Mouse (Mus musculus): Measurements from ENCODE around the gene Tmem179b. TPM values are rescaled to one million over a fixed set of nuclear protein-coding genes. Genes with fewer than 3 reads are reported as not detected.

The Tmem179b gene
- polyA plus RNA-seq, 1 experiment = not detected

GRCm38 (mm10) chr19:8727495-8728114 lies 46.7 kb downstream of the Tmem179b start:
- Histone ChIP-seq H3K4me3 (ENCODE audit: insufficient read depth, low read depth, low read length) (no peak overlapping the region), H3K4me1 (ENCODE audit: control insufficient read depth, insufficient read depth, low read length) (no peaks in the 10 kb centered on the region), H3K27ac (ENCODE audit: insufficient read depth, low read depth, low read length) (no peak overlapping the region)
- WGBS = 34% methylated on average over 5 of the region's 5 CpGs
- no peak for TF ChIP-seq CTCF (IDR thresholded peaks at IDR 0.05; ENCODE audit: insufficient read depth, low read depth, low read length)
- no peak for TF ChIP-seq POLR2A (IDR thresholded peaks at IDR 0.05; ENCODE audit: insufficient read depth, low read depth, low read length)

DNA sequence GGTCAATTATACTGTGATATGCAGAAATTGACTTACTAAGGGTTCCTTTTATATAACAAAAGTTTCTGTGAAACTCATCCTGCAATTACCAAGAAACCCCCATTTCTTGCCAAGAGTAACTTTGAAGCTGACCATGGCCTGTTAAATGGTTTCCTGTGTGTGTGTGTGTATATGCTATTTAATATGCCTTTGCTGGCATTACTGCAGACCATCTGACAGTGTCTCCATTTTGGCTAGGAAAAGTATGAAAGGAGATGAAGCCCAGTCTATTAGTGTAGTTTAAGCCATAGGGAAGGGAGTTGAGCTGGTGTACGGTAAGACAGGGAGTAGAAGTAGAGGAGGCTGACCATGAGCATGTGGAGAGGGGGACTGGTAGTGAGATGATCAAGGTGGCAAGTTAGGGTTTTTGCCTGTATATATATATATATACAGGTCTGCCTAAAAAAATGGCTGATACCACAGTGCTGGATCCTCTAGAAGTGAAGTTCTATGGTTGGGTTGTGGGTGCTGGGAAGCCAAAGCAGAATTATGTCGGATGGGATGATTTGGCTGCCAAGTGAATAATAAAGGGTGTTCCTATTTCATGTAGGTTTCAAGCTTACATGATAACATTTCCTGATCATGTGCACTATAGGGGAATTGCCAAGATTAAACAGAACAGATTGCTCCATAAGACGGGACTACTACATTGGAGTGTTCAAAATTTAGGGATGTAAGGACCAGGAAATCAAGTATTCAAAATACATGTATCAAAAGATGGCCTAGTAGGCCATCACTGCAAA lies 47.5 kb downstream of the Tmem179b start:
- Histone ChIP-seq H3K4me3 (ENCODE audit: insufficient read depth, low read depth, low read length) (no peak overlapping the region), H3K4me1 (ENCODE audit: control insufficient read depth, insufficient read depth, low read length) (no peaks in the 10 kb centered on the region; the same call in 1 of the 2 replicates), H3K27ac (ENCODE audit: insufficient read depth, low read depth, low read length) (no peak overlapping the region)
- TF ChIP-seq POLR2A (IDR thresholded peaks at IDR 0.05; ENCODE audit: insufficient read depth, low read depth, low read length) (no peak), CTCF (IDR thresholded peaks at IDR 0.05; ENCODE audit: insufficient read depth, low read depth, low read length) (no peak)
- 47% methylated on average over 3 of the region's 3 CpGs for WGBS

GRCm38 (mm10) chr19:8725081-8725613 lies 49.1 kb downstream of the Tmem179b start:
- H3K4me3 ChIP-seq (ENCODE audit: insufficient read depth, low read depth, low read length) = no peak overlapping the region

GRCm38 (mm10) chr19:8724392-8724791 lies 49.9 kb downstream of the Tmem179b start:
- WGBS = 7% methylated on average over 2 of the region's 2 CpGs
- H3K27ac ChIP-seq (ENCODE audit: insufficient read depth, low read depth, low read length) = no peak overlapping the region
- H3K4me3 ChIP-seq (ENCODE audit: insufficient read depth, low read depth, low read length) = no peak overlapping the region
- TF ChIP-seq POLR2A (IDR thresholded peaks at IDR 0.05; ENCODE audit: insufficient read depth, low read depth, low read length) (no peak), CTCF (IDR thresholded peaks at IDR 0.05; ENCODE audit: insufficient read depth, low read depth, low read length) (no peak)
- H3K4me1 ChIP-seq (ENCODE audit: control insufficient read depth, insufficient read depth, low read length) = peaks cover 4% of the 10 kb centered on the region; the same call in 1 of the 2 replicates

More at GRCm38 (mm10) chr19:8725081-8725613, 49.1 kb downstream of the Tmem179b start:
- WGBS = 47% methylated on average over 4 of the region's 4 CpGs
- Histone ChIP-seq H3K27ac (ENCODE audit: insufficient read depth, low read depth, low read length) (no peak overlapping the region), H3K4me1 (ENCODE audit: control insufficient read depth, insufficient read depth, low read length) (peaks cover 4% of the 10 kb centered on the region; the same call in 1 of the 2 replicates)
- TF ChIP-seq CTCF (IDR thresholded peaks at IDR 0.05; ENCODE audit: insufficient read depth, low read depth, low read length) (no peak), POLR2A (IDR thresholded peaks at IDR 0.05; ENCODE audit: insufficient read depth, low read depth, low read length) (no peak)

GRCm38 (mm10) chr19:8723574-8724346 lies 50.5 kb downstream of the Tmem179b start:
- Histone ChIP-seq H3K4me1 (ENCODE audit: control insufficient read depth, insufficient read depth, low read length) (peaks cover 4% of the 10 kb centered on the region; the same call in 1 of the 2 replicates), H3K27ac (ENCODE audit: insufficient read depth, low read depth, low read length) (peak overlapping the region; percentile 58; the same call in 1 of the 2 replicates), H3K4me3 (ENCODE audit: insufficient read depth, low read depth, low read length) (peak overlapping the region; percentile 61)
- WGBS = under 1% methylated on average over 20 of the region's 20 CpGs
- TF ChIP-seq POLR2A (IDR thresholded peaks at IDR 0.05; ENCODE audit: insufficient read depth, low read depth, low read length) (no peak), CTCF (IDR thresholded peaks at IDR 0.05; ENCODE audit: insufficient read depth, low read depth, low read length) (no peak)

DNA sequence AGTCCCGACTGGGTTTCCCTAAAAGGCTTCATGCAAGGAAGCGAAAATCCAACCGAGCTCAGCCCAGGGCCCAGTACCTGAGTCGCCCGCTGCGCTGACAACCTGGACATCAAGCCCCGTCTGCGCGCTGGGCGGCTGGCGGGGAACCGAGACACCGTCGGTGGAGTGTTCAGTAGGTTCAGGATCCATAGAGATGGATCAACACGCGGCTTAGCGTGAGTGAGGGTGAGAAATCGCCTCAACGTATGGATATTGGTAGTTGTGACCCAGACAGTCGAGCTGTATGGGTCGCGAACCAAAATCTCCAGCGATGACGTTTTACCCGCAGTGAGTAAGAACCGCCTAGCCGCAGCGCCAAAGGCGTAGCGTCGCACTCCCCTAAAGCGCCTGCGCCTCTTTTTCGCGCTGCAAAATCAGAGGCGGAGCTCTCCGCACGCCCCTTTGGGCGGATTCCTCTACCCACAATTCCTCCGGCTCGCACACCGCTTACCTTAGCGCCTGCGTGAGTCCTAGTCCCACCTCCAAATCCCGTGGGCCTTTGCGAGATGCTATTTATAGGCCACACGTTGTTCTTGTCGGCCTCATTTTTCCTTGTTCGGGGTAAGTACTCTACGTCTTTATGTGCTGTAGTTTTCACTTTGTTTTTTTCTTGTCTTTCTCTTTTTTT lies 51.2 kb downstream of the Tmem179b start, which contains the start of gene Slc3a2:
Gene Slc3a2 (minus strand): TSS at position 463 of the 667 bp plus-strand sequence.
- Histone ChIP-seq H3K4me3 (ENCODE audit: insufficient read depth, low read depth, low read length) (peak within 1 kb of the TSS; percentile 94), H3K4me1 (ENCODE audit: control insufficient read depth, insufficient read depth, low read length) (peaks cover 4% of the 10 kb centered on the region; the same call in 1 of the 2 replicates), H3K27ac (ENCODE audit: insufficient read depth, low read depth, low read length) (peak within 1 kb of the TSS; percentile 97)
- under 1% methylated on average over 50 of the region's 50 CpGs for whole genome bisulfite sequencing
- no peak for TF ChIP-seq CTCF (IDR thresholded peaks at IDR 0.05; ENCODE audit: insufficient read depth, low read depth, low read length)
- peak; percentile 57; the same call in 1 of the 2 replicates for TF ChIP-seq POLR2A (IDR thresholded peaks at IDR 0.05; ENCODE audit: insufficient read depth, low read depth, low read length)

DNA sequence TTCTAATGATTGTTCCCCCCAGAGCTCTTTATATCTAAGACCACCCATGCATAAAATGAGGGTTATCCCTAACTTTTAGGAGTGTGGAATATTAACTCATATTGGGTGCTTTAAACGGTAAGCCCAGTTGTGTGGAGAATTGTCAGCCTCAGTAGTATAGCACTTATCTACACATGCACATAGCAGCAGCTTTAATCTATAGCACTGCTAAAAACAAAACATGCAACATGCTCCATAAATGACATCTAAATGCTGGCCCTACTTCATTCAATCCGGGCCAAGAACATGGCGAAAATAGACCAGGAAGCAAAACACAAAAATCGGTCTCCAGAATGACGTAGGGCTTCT lies 51.7 kb downstream of the Tmem179b start:
- 0% methylated on average over 5 of the region's 5 CpGs for WGBS
- peak overlapping the region; percentile 97 for H3K27ac ChIP-seq (ENCODE audit: insufficient read depth, low read depth, low read length)
- no peak for TF ChIP-seq CTCF (IDR thresholded peaks at IDR 0.05; ENCODE audit: insufficient read depth, low read depth, low read length)
- TF ChIP-seq POLR2A (IDR thresholded peaks at IDR 0.05; ENCODE audit: insufficient read depth, low read depth, low read length) = no peak
- peak overlapping the region; percentile 94 for H3K4me3 ChIP-seq (ENCODE audit: insufficient read depth, low read depth, low read length)
- H3K4me1 ChIP-seq (ENCODE audit: control insufficient read depth, insufficient read depth, low read length) = peaks cover 4% of the 10 kb centered on the region; the same call in 1 of the 2 replicates

Other genes starting within 250 kb of the Tmem179b start
- not detected in 2 replicates for gene Slc22a8, start 183.2 kb downstream of the Tmem179b start, polyA plus RNA-seq (2012; ENCODE audit: insufficient read depth, insufficient read length, low replicate concordance, missing spikeins)
- not detected in 2 replicates for gene Slc22a6, start 156.4 kb downstream of the Tmem179b start, polyA plus RNA-seq (2012; ENCODE audit: insufficient read depth, insufficient read length, low replicate concordance, missing spikeins)
- gene Chrm1, start 110.7 kb downstream of the Tmem179b start, polyA plus RNA-seq (2012; ENCODE audit: insufficient read depth, insufficient read length, low replicate concordance, missing spikeins) = not detected in 2 replicates
- gene Slc3a2, start 51.1 kb downstream of the Tmem179b start, polyA plus RNA-seq (2012; ENCODE audit: insufficient read depth, insufficient read length, low replicate concordance, missing spikeins) = not detected in 2 replicates
- not detected in 2 replicates for gene Wdr74, start 38.6 kb downstream of the Tmem179b start, polyA plus RNA-seq (2012; ENCODE audit: insufficient read depth, insufficient read length, low replicate concordance, missing spikeins)
- gene 1700092M07Rik, start 33.7 kb downstream of the Tmem179b start, polyA plus RNA-seq (2012; ENCODE audit: insufficient read depth, insufficient read length, low replicate concordance, missing spikeins) = not detected in 2 replicates
- 609 TPM in 1 of 2 replicates, not detected in the other for gene Stx5a, start 33.1 kb downstream of the Tmem179b start, polyA plus RNA-seq (2012; ENCODE audit: insufficient read depth, insufficient read length, low replicate concordance, missing spikeins)
- not detected in 2 replicates for gene Nxf1, start 17.4 kb downstream of the Tmem179b start, polyA plus RNA-seq (2012; ENCODE audit: insufficient read depth, insufficient read length, low replicate concordance, missing spikeins)
- gene Tmem223, start 3.5 kb downstream of the Tmem179b start, polyA plus RNA-seq (2012; ENCODE audit: insufficient read depth, insufficient read length, low replicate concordance, missing spikeins) = not detected in 2 replicates
- not detected in 2 replicates for gene Taf6l, start 11.9 kb upstream of the Tmem179b start, polyA plus RNA-seq (2012; ENCODE audit: insufficient read depth, insufficient read length, low replicate concordance, missing spikeins)
- gene Polr2g, start 24.1 kb upstream of the Tmem179b start, polyA plus RNA-seq (2012; ENCODE audit: insufficient read depth, insufficient read length, low replicate concordance, missing spikeins) = not detected in 2 replicates
- not detected in 2 replicates for gene Zbtb3, start 28.1 kb upstream of the Tmem179b start, polyA plus RNA-seq (2012; ENCODE audit: insufficient read depth, insufficient read length, low replicate concordance, missing spikeins)
- gene Ttc9c, start 44.9 kb upstream of the Tmem179b start, polyA plus RNA-seq (2012; ENCODE audit: insufficient read depth, insufficient read length, low replicate concordance, missing spikeins) = not detected in 2 replicates
- gene Hnrnpul2, start 45.5 kb upstream of the Tmem179b start, polyA plus RNA-seq (2012; ENCODE audit: insufficient read depth, insufficient read length, low replicate concordance, missing spikeins) = 134 and 194 TPM in 2 replicates
- gene AC129217.1, start 55.3 kb upstream of the Tmem179b start, polyA plus RNA-seq (2012; ENCODE audit: insufficient read depth, insufficient read length, low replicate concordance, missing spikeins) = not detected in 2 replicates
- not detected in 2 replicates for gene Bscl2, start 63.0 kb upstream of the Tmem179b start, polyA plus RNA-seq (2012; ENCODE audit: insufficient read depth, insufficient read length, low replicate concordance, missing spikeins)
- gene Gng3, start 64.7 kb upstream of the Tmem179b start, polyA plus RNA-seq (2012; ENCODE audit: insufficient read depth, insufficient read length, low replicate concordance, missing spikeins) = not detected in 2 replicates
- not detected in 2 replicates for gene Lrrn4cl, start 76.3 kb upstream of the Tmem179b start, polyA plus RNA-seq (2012; ENCODE audit: insufficient read depth, insufficient read length, low replicate concordance, missing spikeins)
- gene Ubxn1, start 97.0 kb upstream of the Tmem179b start, polyA plus RNA-seq (2012; ENCODE audit: insufficient read depth, insufficient read length, low replicate concordance, missing spikeins) = 403 TPM in 1 of 2 replicates, not detected in the other
- not detected in 2 replicates for gene Uqcc3, start 106.5 kb upstream of the Tmem179b start, polyA plus RNA-seq (2012; ENCODE audit: insufficient read depth, insufficient read length, low replicate concordance, missing spikeins)
- gene Lbhd1, start 109.3 kb upstream of the Tmem179b start, polyA plus RNA-seq (2012; ENCODE audit: insufficient read depth, insufficient read length, low replicate concordance, missing spikeins) = not detected in 2 replicates
- gene Gm49403, start 109.5 kb upstream of the Tmem179b start, polyA plus RNA-seq (2012; ENCODE audit: insufficient read depth, insufficient read length, low replicate concordance, missing spikeins) = not detected in 2 replicates
- gene 1810009A15Rik, start 114.4 kb upstream of the Tmem179b start, polyA plus RNA-seq (2012; ENCODE audit: insufficient read depth, insufficient read length, low replicate concordance, missing spikeins) = not detected in 2 replicates
- not detected in 2 replicates for gene Gm49416, start 114.5 kb upstream of the Tmem179b start, polyA plus RNA-seq (2012; ENCODE audit: insufficient read depth, insufficient read length, low replicate concordance, missing spikeins)
- gene Ints5, start 118.5 kb upstream of the Tmem179b start, polyA plus RNA-seq (2012; ENCODE audit: insufficient read depth, insufficient read length, low replicate concordance, missing spikeins) = not detected in 2 replicates
- gene Ganab, start 123.6 kb upstream of the Tmem179b start, polyA plus RNA-seq (2012; ENCODE audit: insufficient read depth, insufficient read length, low replicate concordance, missing spikeins) = not detected in 2 replicates
- gene B3gat3, start 145.9 kb upstream of the Tmem179b start, polyA plus RNA-seq (2012; ENCODE audit: insufficient read depth, insufficient read length, low replicate concordance, missing spikeins) = not detected in 2 replicates
- gene Rom1, start 154.9 kb upstream of the Tmem179b start, polyA plus RNA-seq (2012; ENCODE audit: insufficient read depth, insufficient read length, low replicate concordance, missing spikeins) = not detected in 2 replicates
- not detected in 2 replicates for gene Eml3, start 155.1 kb upstream of the Tmem179b start, polyA plus RNA-seq (2012; ENCODE audit: insufficient read depth, insufficient read length, low replicate concordance, missing spikeins)
- not detected in 2 replicates for gene Mta2, start 167.4 kb upstream of the Tmem179b start, polyA plus RNA-seq (2012; ENCODE audit: insufficient read depth, insufficient read length, low replicate concordance, missing spikeins)
- gene Tut1, start 179.4 kb upstream of the Tmem179b start, polyA plus RNA-seq (2012; ENCODE audit: insufficient read depth, insufficient read length, low replicate concordance, missing spikeins) = not detected in 2 replicates
- gene Eef1g, start 192.6 kb upstream of the Tmem179b start, polyA plus RNA-seq (2012; ENCODE audit: insufficient read depth, insufficient read length, low replicate concordance, missing spikeins) = 678 TPM in 1 of 2 replicates, not detected in the other
- gene Ahnak, start 214.8 kb upstream of the Tmem179b start, polyA plus RNA-seq (2012; ENCODE audit: insufficient read depth, insufficient read length, low replicate concordance, missing spikeins) = not detected in 2 replicates